Mouse (Mus musculus): ENCODE results near the gene Rhof. TPM values are rescaled to one million over a fixed set of nuclear protein-coding genes. Genes with fewer than 3 reads are reported as not detected.
"Not testable (repeated sequence)": the region's sequence is repeated elsewhere in the genome, so short reads cannot be mapped to it uniquely, and the experiment has no call there.

The Rhof gene
- polyA plus RNA-seq, 1 experiment from 2014 or later = 4.9 TPM

GRCm38 (mm10) chr5:123068115-123068514 is 64.4 kb downstream of the Rhof start, which contains the start of gene Tmem120b:
TSS of gene Tmem120b (plus strand) at chr5:123068415.
- ATAC-seq (ENCODE audit: insufficient number of reproducible peaks, low FRiP score, low TSS enrichment, low read depth) = 0 out of 2 replicates have a peak, but pooled peaks have one; percentile 9
- H3K9ac ChIP-seq = no peak within 1 kb of the TSS
- H3K27me3 ChIP-seq = no peaks in the 10 kb centered on the region
- H3K4me1 ChIP-seq = peaks cover 3% of the 10 kb centered on the region; the same call in 1 of the 2 replicates
- no peak within 1 kb of the TSS for H3K27ac ChIP-seq
- no peak within 1 kb of the TSS for H3K4me2 ChIP-seq
- H3K36me3 ChIP-seq = no peaks in the 10 kb centered on the region
- WGBS = 85% methylated on average over 12 of the region's 12 CpGs
- no peak within 1 kb of the TSS for H3K4me3 ChIP-seq
- no peaks in the 10 kb centered on the region for H3K9me3 ChIP-seq

DNA sequence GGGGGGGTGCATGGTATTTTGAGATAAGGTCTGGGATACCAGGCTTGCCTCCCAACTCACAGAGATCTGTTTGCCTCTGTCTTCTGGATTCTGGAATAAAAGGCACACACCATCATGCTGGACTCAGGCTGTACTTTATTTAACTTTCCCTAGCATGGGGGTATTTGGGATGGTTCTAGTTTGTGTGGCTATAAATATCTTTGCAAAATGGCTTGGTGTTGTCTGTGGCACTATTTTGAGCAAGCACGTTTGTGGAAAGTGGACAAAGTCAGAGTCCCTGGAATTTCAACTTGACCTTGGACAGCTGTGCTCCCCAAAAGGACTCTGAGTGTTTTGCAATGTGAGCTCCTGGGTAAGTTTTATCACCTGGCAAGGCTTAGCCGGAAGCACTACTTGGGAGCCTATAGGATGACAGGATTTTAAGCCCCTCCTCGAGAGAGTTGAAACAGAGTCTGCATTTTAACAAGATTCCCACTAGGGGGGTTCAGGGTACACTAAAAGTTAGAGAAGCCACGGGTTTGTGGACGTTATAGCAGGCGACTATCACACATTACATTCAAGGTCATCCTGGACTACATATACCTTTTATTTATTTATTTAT is 65.0 kb downstream of the Rhof start:
- Histone ChIP-seq H3K27me3 (no peaks in the 10 kb centered on the region), H3K27ac (no peak overlapping the region), H3K4me1 (peaks cover 3% of the 10 kb centered on the region; the same call in 1 of the 2 replicates), H3K36me3 (no peaks in the 10 kb centered on the region), H3K4me2 (no peak overlapping the region), H3K4me3 (no peak overlapping the region), H3K9ac (no peak overlapping the region), H3K9me3 (no peaks in the 10 kb centered on the region)
- peak; percentile 57; the same call in 1 of the 2 replicates for ATAC-seq (ENCODE audit: insufficient number of reproducible peaks, low FRiP score, low TSS enrichment, low read depth)
- whole genome bisulfite sequencing = 9% methylated on average over 6 of the region's 6 CpGs

- Histone ChIP-seq H3K4me2 (no peak overlapping the region), H3K9me3 (no peaks in the 10 kb centered on the region), H3K9ac (no peak overlapping the region), H3K4me1 (peaks cover 12% of the 10 kb centered on the region), H3K27ac (0 out of 2 replicates have a peak overlapping the region, but pooled peaks have one; percentile 8), H3K27me3 (no peaks in the 10 kb centered on the region), H3K4me3 (no peak overlapping the region), H3K36me3 (no peaks in the 10 kb centered on the region)
- WGBS = 23% methylated on average over 6 of the region's 6 CpGs
- ATAC-seq (ENCODE audit: insufficient number of reproducible peaks, low FRiP score, low TSS enrichment, low read depth) = no peak
Measured at GRCm38 (mm10) chr5:123064207-123064606, 68.3 kb downstream of the Rhof start.

DNA sequence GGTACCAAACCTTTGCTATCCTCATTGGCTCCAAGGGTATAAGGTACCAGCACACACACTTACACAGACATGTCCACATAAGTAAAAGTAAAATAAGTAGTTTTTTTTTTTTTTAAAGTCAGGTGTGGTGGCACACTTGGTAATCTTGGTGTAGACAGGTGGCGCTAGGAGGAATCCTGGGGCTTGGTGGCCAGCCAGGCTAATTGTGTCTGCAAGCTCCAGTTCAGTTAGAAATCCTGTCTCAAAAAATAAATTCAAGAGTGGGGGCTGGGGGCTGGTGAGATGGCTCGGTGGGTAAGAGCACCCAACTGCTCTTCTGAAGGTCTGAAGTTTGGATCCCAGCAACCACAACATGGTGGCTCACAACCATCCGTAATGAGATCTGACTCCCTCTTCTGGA is 69.4 kb downstream of the Rhof start:
- no peaks in the 10 kb centered on the region for H3K27me3 ChIP-seq
- no peak overlapping the region for H3K4me2 ChIP-seq
- no peak overlapping the region for H3K4me3 ChIP-seq
- 90% methylated on average over 3 of the region's 3 CpGs for WGBS
- no peaks in the 10 kb centered on the region for H3K36me3 ChIP-seq
- ATAC-seq (ENCODE audit: insufficient number of reproducible peaks, low FRiP score, low TSS enrichment, low read depth) = no peak
- H3K9ac ChIP-seq = no peak overlapping the region
- no peak overlapping the region for H3K27ac ChIP-seq
- peaks cover 12% of the 10 kb centered on the region for H3K4me1 ChIP-seq
- no peaks in the 10 kb centered on the region for H3K9me3 ChIP-seq

DNA sequence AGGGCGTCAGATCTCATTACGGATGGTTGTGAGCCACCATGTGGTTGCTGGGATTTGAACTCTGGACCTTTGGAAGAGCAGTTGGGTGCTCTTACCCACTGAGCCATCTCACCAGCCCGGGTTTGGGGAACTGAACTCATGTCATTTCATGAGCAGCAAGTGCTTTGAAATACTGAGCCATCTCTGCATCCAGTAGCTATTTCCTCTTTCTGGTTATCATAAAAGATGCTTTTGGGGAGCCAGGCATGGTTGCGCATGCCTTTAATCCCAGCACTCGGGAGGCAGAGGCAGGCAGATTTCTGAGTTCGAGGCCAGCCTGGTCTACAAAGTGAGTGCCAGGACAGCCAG is 71.1 kb downstream of the Rhof start:
- WGBS = 78% methylated on average over 6 of the region's 6 CpGs
- H3K4me1 ChIP-seq = peaks cover 15% of the 10 kb centered on the region
- not testable (repeated sequence) for H3K9me3 ChIP-seq; ATAC-seq (ENCODE audit: insufficient number of reproducible peaks, low FRiP score, low TSS enrichment, low read depth); H3K9ac ChIP-seq; H3K4me3 ChIP-seq; H3K27me3 ChIP-seq; H3K4me2 ChIP-seq; H3K27ac ChIP-seq; H3K36me3 ChIP-seq

DNA sequence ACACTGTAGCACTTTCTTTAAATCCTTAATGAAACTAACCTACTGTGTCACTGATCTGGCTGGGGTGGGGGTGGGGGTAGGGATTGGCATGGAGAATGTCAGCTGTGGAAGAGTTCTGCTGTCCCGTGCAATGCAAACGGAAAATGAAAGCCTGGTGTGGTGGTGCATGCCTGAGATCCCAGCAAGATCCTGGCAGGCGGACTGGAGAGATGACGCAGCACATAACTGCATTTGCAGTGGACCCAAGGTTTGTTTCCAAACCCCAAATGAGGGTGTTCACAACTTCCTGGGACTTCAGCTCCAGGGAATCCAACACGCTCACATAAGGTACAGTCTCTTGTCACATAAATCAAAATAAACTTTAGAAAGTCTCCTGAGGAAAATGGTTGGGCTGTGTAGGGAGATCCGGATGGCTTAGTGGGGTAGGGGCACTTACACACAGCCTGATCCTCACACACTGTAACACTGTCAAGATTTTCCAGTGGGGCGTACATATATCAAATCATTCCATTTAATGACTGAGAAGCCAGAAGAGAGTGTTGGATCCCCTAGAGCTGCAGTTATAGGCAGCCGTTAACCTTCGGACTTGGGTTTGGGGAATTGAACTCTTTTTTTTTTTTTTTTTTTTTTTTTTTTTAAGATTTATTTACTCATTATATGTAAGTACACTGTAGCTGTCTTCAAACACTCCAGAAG is 71.6 kb downstream of the Rhof start:
- no peak overlapping the region for H3K4me2 ChIP-seq
- H3K36me3 ChIP-seq = no peaks in the 10 kb centered on the region
- no peaks in the 10 kb centered on the region for H3K9me3 ChIP-seq
- peaks cover 15% of the 10 kb centered on the region for H3K4me1 ChIP-seq
- H3K27me3 ChIP-seq = no peaks in the 10 kb centered on the region
- ATAC-seq (ENCODE audit: insufficient number of reproducible peaks, low FRiP score, low TSS enrichment, low read depth) = no peak
- no peak overlapping the region for H3K9ac ChIP-seq
- 34% methylated on average over 9 of the region's 9 CpGs for WGBS
- H3K27ac ChIP-seq = peak overlapping the region; percentile 12
- no peak overlapping the region for H3K4me3 ChIP-seq

DNA sequence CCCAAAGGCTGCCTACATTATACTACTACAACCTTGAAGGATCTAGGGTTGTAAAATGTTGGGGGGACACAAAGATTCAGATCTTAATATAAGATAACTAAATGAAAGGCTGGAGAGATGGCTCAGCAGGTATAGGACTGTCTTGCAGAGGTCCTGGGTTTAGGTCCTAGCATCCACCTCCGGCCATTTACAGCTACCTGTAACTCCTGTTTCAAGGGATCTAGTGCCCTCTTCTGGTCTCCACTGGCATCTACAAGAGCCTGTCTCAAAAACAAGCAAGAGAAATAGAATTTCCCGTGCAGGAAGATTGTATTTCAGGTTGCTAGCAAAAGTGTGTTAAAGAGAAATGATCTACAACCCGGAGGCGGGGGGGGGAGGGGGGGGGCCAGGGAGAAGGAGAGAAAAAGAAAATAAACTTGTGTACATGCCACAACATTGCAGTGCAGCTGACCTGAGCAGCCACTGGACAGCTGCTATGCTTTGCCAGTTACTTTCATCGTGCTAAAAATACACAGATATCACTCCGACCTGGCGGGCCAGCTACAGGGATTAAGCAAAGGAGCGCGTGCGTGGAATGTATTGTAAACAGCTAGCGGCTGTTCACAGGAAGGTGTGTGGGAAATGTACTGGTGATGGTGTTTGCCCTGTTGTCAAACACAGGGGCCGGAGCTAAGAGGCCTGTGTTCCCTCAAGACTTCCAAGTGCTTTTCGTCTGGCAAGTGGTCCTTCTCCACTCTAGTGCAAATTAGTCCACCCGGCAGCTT is 72.6 kb downstream of the Rhof start:
- Histone ChIP-seq H3K36me3 (no peaks in the 10 kb centered on the region), H3K4me2 (peak overlapping the region; percentile 17; the same call in 1 of the 2 replicates), H3K27me3 (no peaks in the 10 kb centered on the region), H3K9ac (no peak overlapping the region), H3K9me3 (no peaks in the 10 kb centered on the region), H3K27ac (peak overlapping the region; percentile 12), H3K4me3 (no peak overlapping the region), H3K4me1 (peaks cover 15% of the 10 kb centered on the region)
- ATAC-seq (ENCODE audit: insufficient number of reproducible peaks, low FRiP score, low TSS enrichment, low read depth) = no peak
- WGBS = 15% methylated on average over 14 of the region's 14 CpGs

DNA sequence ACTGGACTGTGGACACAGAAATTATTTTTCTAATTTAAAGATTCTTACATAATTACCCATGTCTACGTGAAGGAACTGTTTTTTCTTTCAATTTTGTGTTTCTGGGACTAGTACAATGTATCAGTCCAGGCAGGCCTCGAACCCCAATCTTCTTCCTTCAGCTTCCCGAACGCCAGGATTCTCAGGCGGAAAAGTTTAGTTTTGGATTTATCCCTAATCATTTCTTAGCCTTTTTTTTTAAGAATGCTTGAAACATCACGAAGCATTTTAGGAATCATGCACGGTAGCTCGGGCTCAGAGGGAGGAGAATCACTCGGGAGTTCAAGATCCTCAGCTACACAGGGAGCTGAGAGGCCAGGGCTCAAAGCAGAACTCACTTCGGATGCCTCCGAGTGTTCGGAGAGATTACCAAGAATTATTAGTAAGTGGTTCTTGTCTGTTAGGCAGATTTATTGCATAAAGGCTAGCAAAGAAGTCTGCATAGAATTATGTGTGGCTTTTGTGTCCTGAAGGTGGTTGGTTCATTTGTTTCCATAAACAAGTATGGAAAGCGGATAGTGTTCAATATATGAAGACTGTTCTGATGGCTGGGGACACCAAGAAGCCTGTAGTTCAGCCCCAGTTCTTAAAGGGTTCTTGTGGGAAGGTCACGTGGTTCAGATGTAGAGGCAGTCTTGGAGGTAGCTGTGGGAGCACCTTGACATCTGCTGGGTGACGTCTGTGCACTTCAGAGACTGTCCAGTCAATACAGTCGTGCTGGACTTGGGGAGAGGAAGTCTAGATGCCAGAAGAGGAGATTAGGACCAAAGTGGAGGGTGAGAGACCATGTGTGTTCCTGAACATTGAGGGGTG is 74.0 kb downstream of the Rhof start:
- Histone ChIP-seq H3K4me1 (peaks cover 12% of the 10 kb centered on the region), H3K27me3 (no peaks in the 10 kb centered on the region), H3K4me2 (peak overlapping the region; percentile 37), H3K9me3 (no peaks in the 10 kb centered on the region), H3K27ac (peak overlapping the region; percentile 79), H3K4me3 (peak overlapping the region; percentile 45), H3K9ac (peak overlapping the region; percentile 14; the same call in 1 of the 2 replicates), H3K36me3 (no peaks in the 10 kb centered on the region)
- WGBS = 37% methylated on average over 16 of the region's 16 CpGs
- ATAC-seq (ENCODE audit: insufficient number of reproducible peaks, low FRiP score, low TSS enrichment, low read depth) = no peak

GRCm38 (mm10) chr5:123057366-123058250 is 74.9 kb downstream of the Rhof start:
- Histone ChIP-seq H3K9ac (peak overlapping the region; percentile 14; the same call in 1 of the 2 replicates), H3K4me3 (peak overlapping the region; percentile 45), H3K36me3 (no peaks in the 10 kb centered on the region), H3K27me3 (no peaks in the 10 kb centered on the region), H3K4me2 (peak overlapping the region; percentile 37), H3K4me1 (peaks cover 12% of the 10 kb centered on the region), H3K9me3 (no peaks in the 10 kb centered on the region), H3K27ac (peak overlapping the region; percentile 79)
- ATAC-seq (ENCODE audit: insufficient number of reproducible peaks, low FRiP score, low TSS enrichment, low read depth) = peak; percentile 97
- 8% methylated on average over 48 of the region's 48 CpGs for WGBS
